Mouse (Mus musculus) hindbrain, embryonic 15.5 days (tissue): ENCODE data around the gene Rab26. TPM values are rescaled to one million over a fixed set of nuclear protein-coding genes. Genes with fewer than 3 reads are reported as not detected.

Source experiments
- ATAC-seq: fragments of 200-750 bp; cut with Nextera tagmentation; 2 replicates; pipeline ENCODE4 v1.8.0; 2017; ENCODE audit warnings: low read depth, moderate number of reproducible peaks, moderate TSS enrichment; ENCODE audit not compliant: low FRiP score
- H3K27ac ChIP-seq: fragments of 300-500 bp; sonication (generic); replicated peaks from 2 replicates; pipeline ENCODE4 v1.5.1; 2015; ENCODE audit warnings: mild to moderate bottlenecking, inconsistent platforms
- H3K27me3 ChIP-seq: fragments of 300-500 bp; sonication (generic); 2 replicates; pipeline ENCODE4 v1.6.1; 2015; ENCODE audit warnings: control low read depth, inconsistent platforms
- H3K36me3 ChIP-seq: fragments of 300-500 bp; sonication (generic); 2 replicates; pipeline ENCODE4 v1.6.1; 2015; ENCODE audit warnings: control low read depth, inconsistent platforms
- H3K4me1 ChIP-seq: fragments of 300-500 bp; sonication (generic); replicated peaks from 2 replicates; pipeline ENCODE4 v1.6.1; 2015; ENCODE audit warnings: control low read depth, inconsistent platforms
- H3K4me2 ChIP-seq: fragments of 300-500 bp; sonication (generic); 2 replicates; pipeline ENCODE4 v1.6.1; 2015; ENCODE audit warnings: moderate library complexity, mild to moderate bottlenecking, inconsistent platforms
- H3K4me3 ChIP-seq: fragments of 300-500 bp; sonication (generic); 2 replicates; pipeline ENCODE4 v1.5.1; 2015; ENCODE audit warnings: mild to moderate bottlenecking, inconsistent platforms
- H3K9ac ChIP-seq: fragments of 300-500 bp; sonication (generic); 2 replicates; pipeline ENCODE4 v1.6.1; 2015; ENCODE audit warnings: inconsistent platforms
- H3K9me3 ChIP-seq: fragments of 300-500 bp; sonication (generic); 2 replicates; pipeline ENCODE4 v1.6.1; 2016; ENCODE audit warnings: control low read depth, inconsistent platforms
- WGBS: fragments of 180-500 bp; shearing (Covaris S2); methylation state at CpG from one replicate; pipeline ENCODE4 v1.1.7; 2015; 5-methylcytosine and 5-hydroxymethylcytosine counted together
- polyA plus RNA-seq: library from polyadenylated mRNA; unstranded; fragments of >200 nt; fragmentation: Nextera tagmentation; extraction: Ambion mirVana; gene quantifications from 2 replicates; pipeline ENCODE4 v1.2.1, GENCODE M21; 2015

The Rab26 gene
- polyA plus RNA-seq, result 6.3 and 8.2 TPM in 2 replicates

DNA sequence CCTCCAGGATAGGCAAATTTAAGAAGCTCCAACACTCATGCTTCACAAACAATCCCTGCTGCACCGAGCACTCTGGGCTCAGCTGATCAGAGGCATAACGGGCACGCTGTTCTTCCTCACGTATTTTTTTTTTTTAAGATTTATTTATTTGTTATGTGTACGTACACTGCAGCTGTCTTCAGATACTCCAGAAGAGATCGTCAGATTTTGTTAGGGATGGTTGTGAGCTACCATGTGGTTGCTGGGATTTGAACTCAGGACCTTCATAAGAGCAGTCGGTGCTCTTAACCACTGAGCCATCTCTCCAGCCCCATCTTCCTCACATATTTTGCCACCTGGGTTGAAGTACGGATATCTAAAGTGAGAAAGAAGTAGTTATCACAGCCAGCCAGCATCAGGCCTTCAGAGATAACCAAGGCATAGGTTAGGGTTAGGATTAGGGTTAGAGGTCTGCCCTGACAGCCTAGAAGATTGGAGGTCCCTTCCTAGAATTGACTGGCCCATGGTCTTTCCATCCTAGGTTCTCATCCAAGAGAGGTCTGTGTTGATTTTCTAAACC, at the start of gene Rab26:
TSS of gene Rab26 (minus strand) at position 51 of the 559 bp plus-strand sequence.
- peak within 1 kb of the TSS; percentile 39 for H3K4me3 ChIP-seq
- H3K9me3 ChIP-seq, result no peaks in the 10 kb centered on the region
- no peak for ATAC-seq
- H3K27me3 ChIP-seq, result no peaks in the 10 kb centered on the region
- peak within 1 kb of the TSS; percentile 84 for H3K4me2 ChIP-seq
- H3K9ac ChIP-seq, result peak within 1 kb of the TSS; percentile 26
- no peaks in the 10 kb centered on the region for H3K36me3 ChIP-seq
- 84% methylated on average over 8 of the region's 8 CpGs for WGBS
- H3K4me1 ChIP-seq, result peaks cover 55% of the 10 kb centered on the region
- H3K27ac ChIP-seq, result 0 out of 2 replicates have a peak within 1 kb of the TSS, but pooled peaks have one; percentile 35

GRCm38 (mm10) chr17:24580287-24580686, 46.3 kb upstream of the Rab26 start:
- 95% methylated on average over 2 of the region's 2 CpGs for WGBS
- Histone ChIP-seq H3K27me3 (no peaks in the 10 kb centered on the region), H3K27ac (no peak overlapping the region), H3K9me3 (no peaks in the 10 kb centered on the region), H3K36me3 (peaks cover 85% of the 10 kb centered on the region), H3K4me1 (no peaks in the 10 kb centered on the region), H3K4me2 (no peak overlapping the region), H3K4me3 (no peak overlapping the region), H3K9ac (no peak overlapping the region)
- ATAC-seq, result no peak

DNA sequence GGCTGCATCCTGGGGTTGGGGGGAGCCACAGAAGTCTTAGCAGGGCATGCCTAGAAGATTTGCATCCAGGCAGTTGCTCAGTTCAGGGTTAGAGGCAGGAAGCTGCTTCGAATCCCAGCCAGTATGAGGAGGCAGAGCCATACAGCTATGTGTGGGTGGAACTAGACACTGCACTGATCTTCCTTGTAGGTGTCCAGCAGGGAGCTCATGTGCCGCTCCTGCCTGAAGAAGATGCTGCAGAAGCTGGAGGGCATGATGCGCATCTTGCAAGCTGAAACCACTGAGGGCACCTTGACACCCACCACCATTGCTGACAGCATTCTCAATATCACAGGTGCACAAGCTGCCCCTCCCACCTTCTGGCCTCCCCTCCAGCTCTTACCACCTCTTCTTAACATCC, 45.5 kb upstream of the Rab26 start:
- H3K4me3 ChIP-seq, result no peak overlapping the region
- 97% methylated on average over 3 of the region's 3 CpGs for WGBS
- H3K4me1 ChIP-seq, result no peaks in the 10 kb centered on the region
- no peaks in the 10 kb centered on the region for H3K27me3 ChIP-seq
- no peak overlapping the region for H3K27ac ChIP-seq
- no peak for ATAC-seq
- no peak overlapping the region for H3K9ac ChIP-seq
- no peaks in the 10 kb centered on the region for H3K9me3 ChIP-seq
- H3K4me2 ChIP-seq, result no peak overlapping the region
- H3K36me3 ChIP-seq, result peaks cover 81% of the 10 kb centered on the region

- H3K4me2 ChIP-seq, result no peak overlapping the region
- no peak overlapping the region for H3K4me3 ChIP-seq
- WGBS, result 97% methylated on average over 9 of the region's 9 CpGs
- H3K27me3 ChIP-seq, result no peaks in the 10 kb centered on the region
- peaks cover 83% of the 10 kb centered on the region for H3K36me3 ChIP-seq
- H3K9me3 ChIP-seq, result no peaks in the 10 kb centered on the region
- H3K27ac ChIP-seq, result no peak overlapping the region
- H3K9ac ChIP-seq, result no peak overlapping the region
- no peaks in the 10 kb centered on the region for H3K4me1 ChIP-seq
- ATAC-seq, result no peak
Measured at GRCm38 (mm10) chr17:24573811-24574210, 39.8 kb upstream of the Rab26 start.

- Histone ChIP-seq H3K27ac (no peak overlapping the region), H3K36me3 (peaks cover 78% of the 10 kb centered on the region), H3K27me3 (no peaks in the 10 kb centered on the region), H3K4me3 (no peak overlapping the region), H3K9me3 (no peaks in the 10 kb centered on the region), H3K4me1 (no peaks in the 10 kb centered on the region), H3K9ac (no peak overlapping the region), H3K4me2 (no peak overlapping the region)
- ATAC-seq, result no peak
- WGBS, result 95% methylated on average over 12 of the region's 12 CpGs
Measured at GRCm38 (mm10) chr17:24572651-24573245, 38.7 kb upstream of the Rab26 start.

GRCm38 (mm10) chr17:24569837-24570236, 35.8 kb upstream of the Rab26 start:
- ATAC-seq, result no peak
- Histone ChIP-seq H3K27me3 (no peaks in the 10 kb centered on the region), H3K4me1 (no peaks in the 10 kb centered on the region), H3K4me3 (no peak overlapping the region), H3K9ac (no peak overlapping the region), H3K4me2 (no peak overlapping the region), H3K9me3 (no peaks in the 10 kb centered on the region), H3K36me3 (peaks cover 70% of the 10 kb centered on the region), H3K27ac (no peak overlapping the region)
- WGBS, result 87% methylated on average over 4 of the region's 4 CpGs

DNA sequence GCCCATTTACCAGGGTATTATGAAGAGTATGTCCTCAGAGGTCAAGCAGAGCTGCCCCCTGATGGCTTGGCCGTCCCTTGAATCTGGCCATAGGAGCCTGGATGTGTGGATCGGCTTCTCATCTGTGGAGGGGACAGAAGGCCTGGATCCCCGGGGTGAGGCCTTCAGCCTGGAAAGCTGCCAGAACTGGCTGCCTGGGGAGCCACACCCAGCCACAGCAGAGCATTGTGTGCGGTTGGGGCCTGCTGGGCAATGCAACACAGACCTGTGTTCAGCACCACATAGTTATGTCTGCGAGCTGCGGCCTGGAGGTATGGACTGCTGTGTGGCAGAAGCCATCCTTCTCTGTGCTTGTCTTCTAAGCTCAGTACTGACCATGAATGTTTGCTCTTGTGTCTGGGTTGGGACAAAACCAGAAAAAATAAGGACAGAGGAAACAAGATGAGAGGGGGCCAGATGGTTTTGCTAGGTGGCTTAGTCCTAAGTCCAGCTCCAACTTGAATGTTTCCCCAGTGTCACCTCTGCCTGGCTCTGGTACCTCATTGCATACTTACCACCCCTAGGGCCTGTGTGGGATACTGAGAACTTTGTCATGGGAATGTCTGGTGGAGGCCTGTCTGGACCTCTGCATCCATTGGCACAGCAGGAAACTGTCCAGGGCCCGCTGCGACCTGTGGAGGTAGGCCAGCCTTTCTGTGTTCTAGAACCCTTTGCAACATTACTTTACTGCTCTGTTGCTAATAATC, 33.2 kb upstream of the Rab26 start:
- no peak for ATAC-seq
- Histone ChIP-seq H3K9ac (no peak overlapping the region), H3K4me1 (no peaks in the 10 kb centered on the region), H3K9me3 (no peaks in the 10 kb centered on the region), H3K4me3 (no peak overlapping the region), H3K27ac (no peak overlapping the region), H3K4me2 (no peak overlapping the region), H3K36me3 (peaks cover 48% of the 10 kb centered on the region), H3K27me3 (no peaks in the 10 kb centered on the region)
- WGBS, result 65% methylated on average over 8 of the region's 8 CpGs

GRCm38 (mm10) chr17:24565792-24566191, 31.8 kb upstream of the Rab26 start:
- H3K27me3 ChIP-seq, result no peaks in the 10 kb centered on the region
- peaks cover 33% of the 10 kb centered on the region for H3K36me3 ChIP-seq
- no peak overlapping the region for H3K4me2 ChIP-seq
- H3K27ac ChIP-seq, result no peak overlapping the region
- no peak for ATAC-seq
- H3K4me1 ChIP-seq, result no peaks in the 10 kb centered on the region
- no peaks in the 10 kb centered on the region for H3K9me3 ChIP-seq
- no peak overlapping the region for H3K9ac ChIP-seq
- no peak overlapping the region for H3K4me3 ChIP-seq
- WGBS, result 78% methylated on average over 3 of the region's 3 CpGs

- WGBS, result 88% methylated on average over 3 of the region's 3 CpGs
- Histone ChIP-seq H3K27me3 (no peaks in the 10 kb centered on the region), H3K9ac (no peak overlapping the region), H3K4me3 (no peak overlapping the region), H3K4me1 (peaks cover 3% of the 10 kb centered on the region; the same call in 1 of the 2 replicates), H3K9me3 (no peaks in the 10 kb centered on the region), H3K4me2 (no peak overlapping the region), H3K27ac (no peak overlapping the region), H3K36me3 (peaks cover 27% of the 10 kb centered on the region)
- no peak for ATAC-seq
Measured at GRCm38 (mm10) chr17:24565092-24565491, 31.1 kb upstream of the Rab26 start.

GRCm38 (mm10) chr17:24564422-24564821, 30.4 kb upstream of the Rab26 start:
- no peak for ATAC-seq
- peaks cover 6% of the 10 kb centered on the region for H3K4me1 ChIP-seq
- no peaks in the 10 kb centered on the region for H3K27me3 ChIP-seq
- no peak overlapping the region for H3K27ac ChIP-seq
- H3K4me3 ChIP-seq, result no peak overlapping the region
- no peak overlapping the region for H3K9ac ChIP-seq
- 90% methylated on average over 4 of the region's 4 CpGs for WGBS
- no peak overlapping the region for H3K4me2 ChIP-seq
- no peaks in the 10 kb centered on the region for H3K9me3 ChIP-seq
- H3K36me3 ChIP-seq, result peaks cover 21% of the 10 kb centered on the region

DNA sequence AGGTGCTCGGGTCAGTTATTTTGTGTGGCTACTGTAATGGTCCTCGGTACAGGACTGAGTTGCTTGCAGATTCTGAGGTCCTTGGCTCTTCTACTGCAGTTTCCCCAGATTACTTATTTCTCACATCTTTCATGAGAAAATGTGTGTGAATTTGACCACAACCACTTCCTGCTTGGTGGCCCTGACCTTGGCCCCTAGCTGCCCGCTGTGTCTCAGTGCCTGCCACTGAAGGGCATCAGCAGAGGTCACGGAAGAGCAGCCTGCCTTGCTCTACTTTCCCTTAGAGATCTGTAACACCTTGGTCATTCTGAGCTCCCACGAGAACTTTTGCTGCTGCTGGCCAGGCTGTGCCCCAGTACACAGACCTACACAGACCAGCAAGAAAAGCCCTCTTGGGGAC, 29.6 kb upstream of the Rab26 start:
- Histone ChIP-seq H3K27ac (no peak overlapping the region), H3K9ac (no peak overlapping the region), H3K4me2 (no peak overlapping the region), H3K4me3 (no peak overlapping the region), H3K36me3 (peaks cover 13% of the 10 kb centered on the region), H3K4me1 (peaks cover 14% of the 10 kb centered on the region), H3K27me3 (no peaks in the 10 kb centered on the region), H3K9me3 (no peaks in the 10 kb centered on the region)
- no peak for ATAC-seq
- WGBS, result 84% methylated on average over 5 of the region's 5 CpGs

DNA sequence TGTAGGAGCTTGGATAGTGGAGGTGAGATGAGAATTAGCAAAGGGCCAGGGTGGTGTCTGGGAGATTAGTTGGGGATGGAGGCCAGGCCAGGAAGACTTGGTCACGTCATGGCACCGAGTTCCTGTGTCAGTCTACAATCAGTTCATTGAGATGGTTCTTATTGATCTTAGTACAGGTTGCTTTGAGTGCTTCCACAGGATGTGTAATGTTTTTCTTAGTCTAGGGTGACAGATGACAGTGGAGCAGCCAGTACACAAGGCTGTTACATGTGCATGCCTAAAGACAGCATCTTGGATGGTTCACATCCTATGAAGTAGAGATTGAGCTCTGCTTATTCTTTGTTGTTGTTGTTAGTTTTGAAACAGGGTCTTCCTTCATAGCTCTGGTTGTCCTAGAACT, 27.6 kb upstream of the Rab26 start:
- Histone ChIP-seq H3K9me3 (no peaks in the 10 kb centered on the region), H3K9ac (no peak overlapping the region), H3K27me3 (no peaks in the 10 kb centered on the region), H3K4me3 (no peak overlapping the region), H3K36me3 (peaks cover 10% of the 10 kb centered on the region), H3K4me2 (no peak overlapping the region), H3K27ac (no peak overlapping the region), H3K4me1 (peaks cover 31% of the 10 kb centered on the region)
- 95% methylated on average over 2 of the region's 2 CpGs for WGBS
- no peak for ATAC-seq
